Mouse (Mus musculus): ENCODE measurements around the gene Spata13. TPM values are rescaled to one million over a fixed set of nuclear protein-coding genes. Genes with fewer than 3 reads are reported as not detected.
A peak's percentile ranks its signal among the peaks of the same experiment; 100 is the strongest.

The Spata13 gene
- polyA plus RNA-seq, 1 experiment from 2014 or later, result 11.6 TPM

- no peaks in the 10 kb centered on the region for H3K9me3 ChIP-seq (ENCODE audit: control insufficient read depth, low read length)
These were observed 168.2 kb downstream of the Spata13 start for GRCm38 (mm10) chr14:60802026-60802425.

GRCm38 (mm10) chr14:60804978-60805377, 171.2 kb downstream of the Spata13 start:
- 91% methylated on average over 9 of the region's 9 CpGs for WGBS
- Histone ChIP-seq H3K36me3 (ENCODE audit: control insufficient read depth, insufficient read depth, low read length) (peaks cover 30% of the 10 kb centered on the region), H3K27ac (replicated peaks in 1 of 2; ENCODE audit: control insufficient read depth in 1 of 2, insufficient read depth in 1 of 2, low read depth in 2 of 2, low read length in 2 of 2) (no peak overlapping the region), H3K4me1 (ENCODE audit: control insufficient read depth in 2 of 2, insufficient read depth in 2 of 2, low read length in 2 of 2) (peaks cover 0 to 7% of the 10 kb centered on the region in 2 experiments; a peak in 2 of 4 replicates), H3K27me3 (ENCODE audit: control insufficient read depth, insufficient read depth, low read length) (no peaks in the 10 kb centered on the region), H3K9me3 (ENCODE audit: control insufficient read depth, low read length) (no peaks in the 10 kb centered on the region), H3K9ac (ENCODE audit: low read length) (no peak overlapping the region), H3K4me2 (ENCODE audit: low read length) (no peak overlapping the region), H3K4me3 (ENCODE audit: control insufficient read depth in 1 of 2, insufficient read depth in 1 of 2, low read depth in 1 of 2, low read length in 2 of 2) (no peak overlapping the region)
- ATAC-seq (ENCODE audit: insufficient number of reproducible peaks, insufficient read depth, low FRiP score, low read depth), result no peak

More at GRCm38 (mm10) chr14:60802026-60802425, 168.2 kb downstream of the Spata13 start:
- ATAC-seq (ENCODE audit: insufficient number of reproducible peaks, insufficient read depth, low FRiP score, low read depth), result no peak
- H3K27me3 ChIP-seq (ENCODE audit: control insufficient read depth, insufficient read depth, low read length), result no peaks in the 10 kb centered on the region
- no peak overlapping the region for H3K4me2 ChIP-seq (ENCODE audit: low read length)
- H3K4me1 ChIP-seq (ENCODE audit: control insufficient read depth in 2 of 2, insufficient read depth in 2 of 2, low read length in 2 of 2), result peaks cover 0 to 4% of the 10 kb centered on the region in 2 experiments; a peak in 2 of 4 replicates
- no peak overlapping the region for H3K9ac ChIP-seq (ENCODE audit: low read length)
- no peak overlapping the region for H3K27ac ChIP-seq (replicated peaks in 1 of 2; ENCODE audit: control insufficient read depth in 1 of 2, insufficient read depth in 1 of 2, low read depth in 2 of 2, low read length in 2 of 2)
- WGBS, result 92% methylated on average over 13 of the region's 13 CpGs
- peaks cover 39% of the 10 kb centered on the region for H3K36me3 ChIP-seq (ENCODE audit: control insufficient read depth, insufficient read depth, low read length)
- H3K4me3 ChIP-seq (ENCODE audit: control insufficient read depth in 1 of 2, insufficient read depth in 1 of 2, low read depth in 1 of 2, low read length in 2 of 2), result no peak overlapping the region

- no peak overlapping the region for H3K4me3 ChIP-seq (ENCODE audit: control insufficient read depth in 1 of 2, insufficient read depth in 1 of 2, low read depth in 1 of 2, low read length in 2 of 2)
- WGBS, result 78% methylated on average over 1 of the region's 1 CpGs
- H3K9ac ChIP-seq (ENCODE audit: low read length), result no peak overlapping the region
- no peaks in the 10 kb centered on the region for H3K9me3 ChIP-seq (ENCODE audit: control insufficient read depth, low read length)
- peaks cover 35% of the 10 kb centered on the region for H3K36me3 ChIP-seq (ENCODE audit: control insufficient read depth, insufficient read depth, low read length)
- no peak overlapping the region for H3K27ac ChIP-seq (replicated peaks in 1 of 2; ENCODE audit: control insufficient read depth in 1 of 2, insufficient read depth in 1 of 2, low read depth in 2 of 2, low read length in 2 of 2)
- H3K4me1 ChIP-seq (ENCODE audit: control insufficient read depth in 2 of 2, insufficient read depth in 2 of 2, low read length in 2 of 2), result peaks cover 0 to 7% of the 10 kb centered on the region in 2 experiments; a peak in 2 of 4 replicates
- no peak overlapping the region for H3K4me2 ChIP-seq (ENCODE audit: low read length)
- H3K27me3 ChIP-seq (ENCODE audit: control insufficient read depth, insufficient read depth, low read length), result no peaks in the 10 kb centered on the region
- no peak for ATAC-seq (ENCODE audit: insufficient number of reproducible peaks, insufficient read depth, low FRiP score, low read depth)
These were observed 172.1 kb downstream of the Spata13 start for GRCm38 (mm10) chr14:60805871-60806270.

GRCm38 (mm10) chr14:60806891-60807344, 173.1 kb downstream of the Spata13 start:
- no peak for ATAC-seq (ENCODE audit: insufficient number of reproducible peaks, insufficient read depth, low FRiP score, low read depth)
- H3K9ac ChIP-seq (ENCODE audit: low read length), result no peak overlapping the region
- no peaks in the 10 kb centered on the region for H3K27me3 ChIP-seq (ENCODE audit: control insufficient read depth, insufficient read depth, low read length)
- H3K4me2 ChIP-seq (ENCODE audit: low read length), result no peak overlapping the region
- peaks cover 40% of the 10 kb centered on the region for H3K36me3 ChIP-seq (ENCODE audit: control insufficient read depth, insufficient read depth, low read length)
- H3K4me3 ChIP-seq (ENCODE audit: control insufficient read depth in 1 of 2, insufficient read depth in 1 of 2, low read depth in 1 of 2, low read length in 2 of 2), result no peak overlapping the region
- WGBS, result 48% methylated on average over 11 of the region's 11 CpGs
- H3K9me3 ChIP-seq (ENCODE audit: control insufficient read depth, low read length), result no peaks in the 10 kb centered on the region
- H3K27ac ChIP-seq (replicated peaks in 1 of 2; ENCODE audit: control insufficient read depth in 1 of 2, insufficient read depth in 1 of 2, low read depth in 2 of 2, low read length in 2 of 2), result no peak overlapping the region
- H3K4me1 ChIP-seq (ENCODE audit: control insufficient read depth in 2 of 2, insufficient read depth in 2 of 2, low read length in 2 of 2), result peaks cover 2 to 14% of the 10 kb centered on the region in 2 experiments

GRCm38 (mm10) chr14:60809881-60810280, 176.1 kb downstream of the Spata13 start:
- Histone ChIP-seq H3K9ac (ENCODE audit: low read length) (no peak overlapping the region), H3K36me3 (ENCODE audit: control insufficient read depth, insufficient read depth, low read length) (peaks cover 30% of the 10 kb centered on the region), H3K27me3 (ENCODE audit: control insufficient read depth, insufficient read depth, low read length) (no peaks in the 10 kb centered on the region), H3K4me3 (ENCODE audit: control insufficient read depth in 1 of 2, insufficient read depth in 1 of 2, low read depth in 1 of 2, low read length in 2 of 2) (no peak overlapping the region), H3K9me3 (ENCODE audit: control insufficient read depth, low read length) (no peaks in the 10 kb centered on the region), H3K4me1 (ENCODE audit: control insufficient read depth in 2 of 2, insufficient read depth in 2 of 2, low read length in 2 of 2) (peaks cover 2 to 14% of the 10 kb centered on the region in 2 experiments), H3K27ac (replicated peaks in 1 of 2; ENCODE audit: control insufficient read depth in 1 of 2, insufficient read depth in 1 of 2, low read depth in 2 of 2, low read length in 2 of 2) (no peak overlapping the region), H3K4me2 (ENCODE audit: low read length) (no peak overlapping the region)
- 89% methylated on average over 8 of the region's 8 CpGs for WGBS
- no peak for ATAC-seq (ENCODE audit: insufficient number of reproducible peaks, insufficient read depth, low FRiP score, low read depth)

- 54% methylated on average over 4 of the region's 4 CpGs for WGBS
- Histone ChIP-seq H3K4me3 (ENCODE audit: control insufficient read depth in 1 of 2, insufficient read depth in 1 of 2, low read depth in 1 of 2, low read length in 2 of 2) (no peak overlapping the region), H3K9ac (ENCODE audit: low read length) (no peak overlapping the region), H3K27ac (replicated peaks in 1 of 2; ENCODE audit: control insufficient read depth in 1 of 2, insufficient read depth in 1 of 2, low read depth in 2 of 2, low read length in 2 of 2) (0 out of 4 replicates have a peak overlapping the region, but pooled peaks of 1 of the 2 experiments have one; percentile 14), H3K4me1 (ENCODE audit: control insufficient read depth in 2 of 2, insufficient read depth in 2 of 2, low read length in 2 of 2) (peaks cover 2 to 14% of the 10 kb centered on the region in 2 experiments; a peak in 3 of 4 replicates), H3K27me3 (ENCODE audit: control insufficient read depth, insufficient read depth, low read length) (no peaks in the 10 kb centered on the region), H3K4me2 (ENCODE audit: low read length) (no peak overlapping the region), H3K9me3 (ENCODE audit: control insufficient read depth, low read length) (no peaks in the 10 kb centered on the region), H3K36me3 (ENCODE audit: control insufficient read depth, insufficient read depth, low read length) (peaks cover 33% of the 10 kb centered on the region)
- no peak for ATAC-seq (ENCODE audit: insufficient number of reproducible peaks, insufficient read depth, low FRiP score, low read depth)
These were observed 177.7 kb downstream of the Spata13 start for GRCm38 (mm10) chr14:60811547-60811946.

Other genes starting within 250 kb of the Spata13 start
- 0.31 and 0.98 TPM in 2 replicates for gene C1qtnf9, start 134.1 kb downstream of the Spata13 start, polyA plus RNA-seq (2014; fragmentation: Nextera tagmentation; extraction: Ambion mirVana)
- 33.4 and 37.3 TPM in 2 replicates for gene Mipep, start 150.6 kb downstream of the Spata13 start, polyA plus RNA-seq (2014; fragmentation: Nextera tagmentation; extraction: Ambion mirVana)

Data from heart, embryonic 14.5 days (tissue).